Mouse (Mus musculus) spleen, postnatal 4 days (tissue): ENCODE measurements around the gene Agpat3.
A peak's percentile ranks its signal among the peaks of the same experiment; 100 is the strongest.

Source experiments
- DNase-seq, 2 experiments: peaks; one replicate each; pipeline ENCODE4 v3.0.0; 2022; ENCODE audit warnings: low spot score in 2 of 2

Gene Agpat3

GRCm38 (mm10) chr10:78296980-78297379 is 55.3 kb downstream of the Agpat3 start:
- DNase-seq = no peak

- DNase-seq = no peak
These were observed 55.9 kb downstream of the Agpat3 start for GRCm38 (mm10) chr10:78296371-78296770.

- no peak for DNase-seq
These were observed 58.7 kb downstream of the Agpat3 start for GRCm38 (mm10) chr10:78293576-78293975.

GRCm38 (mm10) chr10:78292381-78292780 is 59.9 kb downstream of the Agpat3 start:
- no peak for DNase-seq

- no peak for DNase-seq
These were observed 61.4 kb downstream of the Agpat3 start for GRCm38 (mm10) chr10:78290730-78291535.

GRCm38 (mm10) chr10:78288896-78289295 is 63.4 kb downstream of the Agpat3 start:
- no peak for DNase-seq

GRCm38 (mm10) chr10:78288135-78288534 is 64.2 kb downstream of the Agpat3 start:
- no peak for DNase-seq

- no peak for DNase-seq
These were observed 64.7 kb downstream of the Agpat3 start for GRCm38 (mm10) chr10:78287465-78288132.

- DNase-seq = no peak
These were observed 66.3 kb downstream of the Agpat3 start for GRCm38 (mm10) chr10:78285959-78286358.

GRCm38 (mm10) chr10:78285409-78285808 is 66.9 kb downstream of the Agpat3 start:
- DNase-seq = no peak

- no peak for DNase-seq
These were observed 67.5 kb downstream of the Agpat3 start for GRCm38 (mm10) chr10:78284812-78285211.

GRCm38 (mm10) chr10:78282411-78282810 is 69.9 kb downstream of the Agpat3 start:
- DNase-seq = no peak

GRCm38 (mm10) chr10:78280486-78280885 is 71.8 kb downstream of the Agpat3 start:
- no peak for DNase-seq

- peak in 1 of 2 experiments; percentile 74 for DNase-seq
These were observed 73.1 kb downstream of the Agpat3 start for GRCm38 (mm10) chr10:78279210-78279609.

- DNase-seq = no peak
These were observed 74.5 kb downstream of the Agpat3 start for GRCm38 (mm10) chr10:78277835-78278234.

GRCm38 (mm10) chr10:78276242-78276641 is 76.0 kb downstream of the Agpat3 start:
- no peak for DNase-seq

- DNase-seq = no peak
These were observed 79.4 kb downstream of the Agpat3 start for GRCm38 (mm10) chr10:78272932-78273331.

GRCm38 (mm10) chr10:78265881-78266280 is 86.4 kb downstream of the Agpat3 start:
- no peak for DNase-seq

GRCm38 (mm10) chr10:78264735-78265134 is 87.6 kb downstream of the Agpat3 start:
- peak in 1 of 2 experiments; percentile 45 for DNase-seq

GRCm38 (mm10) chr10:78260916-78261650 is 91.2 kb downstream of the Agpat3 start:
- no peak for DNase-seq

- DNase-seq = no peak
These were observed 92.0 kb downstream of the Agpat3 start for GRCm38 (mm10) chr10:78260322-78260721.

GRCm38 (mm10) chr10:78259702-78260101 is 92.6 kb downstream of the Agpat3 start:
- no peak for DNase-seq
